Mouse (Mus musculus): ENCODE data around the gene Cd3e.

Gene Cd3e

GRCm38 (mm10) chr9:45018031-45018430 lies 8.6 kb upstream of the Cd3e start:
- DNase-seq (ENCODE audit: extremely low read depth, low read depth, low spot score) = no peak

GRCm38 (mm10) chr9:45015841-45016240 lies 6.4 kb upstream of the Cd3e start:
- no peak for DNase-seq (ENCODE audit: extremely low read depth, low read depth, low spot score)

- DNase-seq (ENCODE audit: extremely low read depth, low read depth, low spot score) = no peak
Observed at GRCm38 (mm10) chr9:45014879-45015278, 5.5 kb upstream of the Cd3e start.

- DNase-seq (ENCODE audit: extremely low read depth, low read depth, low spot score) = no peak
Observed at GRCm38 (mm10) chr9:45011291-45011690, 1.9 kb upstream of the Cd3e start.

- DNase-seq (ENCODE audit: extremely low read depth, low read depth, low spot score) = no peak
Observed at GRCm38 (mm10) chr9:45010461-45010860, 1.0 kb upstream of the Cd3e start.

- DNase-seq (ENCODE audit: extremely low read depth, low read depth, low spot score) = no peak
Observed at GRCm38 (mm10) chr9:45008342-45008741, 1.1 kb downstream of the Cd3e start.

GRCm38 (mm10) chr9:45007404-45007803 lies 2.0 kb downstream of the Cd3e start:
- no peak for DNase-seq (ENCODE audit: extremely low read depth, low read depth, low spot score)

- DNase-seq (ENCODE audit: extremely low read depth, low read depth, low spot score) = no peak
Observed at GRCm38 (mm10) chr9:45000249-45000648, 9.2 kb downstream of the Cd3e start.

GRCm38 (mm10) chr9:44999776-45000175 lies 9.7 kb downstream of the Cd3e start:
- no peak for DNase-seq (ENCODE audit: extremely low read depth, low read depth, low spot score)

- DNase-seq (ENCODE audit: extremely low read depth, low read depth, low spot score) = no peak
Observed at GRCm38 (mm10) chr9:44999171-44999570, 10.3 kb downstream of the Cd3e start.

GRCm38 (mm10) chr9:44998138-44998537 lies 11.3 kb downstream of the Cd3e start:
- DNase-seq (ENCODE audit: extremely low read depth, low read depth, low spot score) = no peak

GRCm38 (mm10) chr9:44996590-44996989 lies 12.8 kb downstream of the Cd3e start:
- no peak for DNase-seq (ENCODE audit: extremely low read depth, low read depth, low spot score)

GRCm38 (mm10) chr9:44994962-44995361 lies 14.5 kb downstream of the Cd3e start:
- DNase-seq (ENCODE audit: extremely low read depth, low read depth, low spot score) = no peak

GRCm38 (mm10) chr9:44993268-44993667 lies 16.2 kb downstream of the Cd3e start:
- DNase-seq (ENCODE audit: extremely low read depth, low read depth, low spot score) = no peak

- DNase-seq (ENCODE audit: extremely low read depth, low read depth, low spot score) = no peak
Observed at GRCm38 (mm10) chr9:44992271-44992670, 17.2 kb downstream of the Cd3e start.

- DNase-seq (ENCODE audit: extremely low read depth, low read depth, low spot score) = no peak
Observed at GRCm38 (mm10) chr9:44991821-44992220, 17.6 kb downstream of the Cd3e start.

- no peak for DNase-seq (ENCODE audit: extremely low read depth, low read depth, low spot score)
Observed at GRCm38 (mm10) chr9:44986976-44987375, 22.5 kb downstream of the Cd3e start.

- DNase-seq (ENCODE audit: extremely low read depth, low read depth, low spot score) = no peak
Observed at GRCm38 (mm10) chr9:44986242-44986781, 23.1 kb downstream of the Cd3e start.

GRCm38 (mm10) chr9:44985721-44986161 lies 23.7 kb downstream of the Cd3e start:
- no peak for DNase-seq (ENCODE audit: extremely low read depth, low read depth, low spot score)

- no peak for DNase-seq (ENCODE audit: extremely low read depth, low read depth, low spot score)
Observed at GRCm38 (mm10) chr9:44983001-44983400, 26.4 kb downstream of the Cd3e start.

- no peak for DNase-seq (ENCODE audit: extremely low read depth, low read depth, low spot score)
Observed at GRCm38 (mm10) chr9:44982531-44982930, 26.9 kb downstream of the Cd3e start.

GRCm38 (mm10) chr9:44982081-44982480 lies 27.3 kb downstream of the Cd3e start:
- no peak for DNase-seq (ENCODE audit: extremely low read depth, low read depth, low spot score)

GRCm38 (mm10) chr9:44981676-44982075 lies 27.8 kb downstream of the Cd3e start, which contains the start of gene Cd3d:
Gene Cd3d (plus strand): TSS chr9:44981786.
- no peak for DNase-seq (ENCODE audit: extremely low read depth, low read depth, low spot score)

All from fat pad, adult 2 months (tissue).